Mouse (Mus musculus) thymus, adult 2 months (tissue): ENCODE measurements at regions not wholly inside any gene's neighbourhood (a gene's known extent, or its start where the extent isn't known, plus 50 kb on each side); places are given as distances from the start of the nearest gene placed in this dataset.

Experiments
- CTCF ChIP-seq: fragments of 200-500 bp; IDR thresholded peaks from 2 replicates; pipeline ENCODE4 v1.5.1; 2012; ENCODE audit warnings: mild to moderate bottlenecking, control low read depth, low read length, moderate library complexity, borderline replicate concordance; ENCODE audit not compliant: control insufficient read depth, poor library complexity, insufficient read depth; ENCODE audit errors: extremely low read depth
- POLR2A ChIP-seq: fragments of 200-500 bp; IDR thresholded peaks from 2 replicates; pipeline ENCODE4 v1.6.1; 2012; ENCODE audit warnings: mild to moderate bottlenecking, low read length, control low read depth, moderate library complexity; ENCODE audit not compliant: control insufficient read depth, poor library complexity, insufficient read depth; ENCODE audit errors: extremely low read depth

DNA sequence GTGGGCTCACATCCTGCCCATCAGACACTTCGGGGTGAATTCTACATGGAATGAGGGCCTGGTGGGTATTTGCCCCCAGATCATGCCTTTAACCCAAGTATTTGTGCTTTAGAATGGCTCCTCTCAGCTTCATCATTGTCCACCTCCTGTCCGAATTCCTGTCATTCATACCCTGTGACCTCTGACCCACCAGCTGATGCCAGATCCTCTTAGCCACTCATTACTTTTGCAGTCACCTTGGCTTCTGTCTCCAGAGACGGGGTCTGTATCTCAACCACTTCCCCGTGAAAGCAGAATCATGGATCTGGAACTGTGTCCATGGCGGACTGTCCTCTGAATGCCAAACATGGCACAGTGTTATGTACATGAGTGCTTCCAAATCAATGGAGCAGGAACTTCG is 154.8 kb upstream of the Gm5148 start:
- TF ChIP-seq CTCF (no peak), POLR2A (no peak)
